Mouse (Mus musculus) gastrocnemius, adult 8-10 months (tissue): ENCODE data around the gene Vmn1r115. TPM values are rescaled to one million over a fixed set of nuclear protein-coding genes. Genes with fewer than 3 reads are reported as not detected.
"Not testable (repeated sequence)": the region's sequence is repeated elsewhere in the genome, so short reads cannot be mapped to it uniquely, and the experiment has no call there.

ENCODE experiments used
- DNase-seq, 2 experiments: peaks; one replicate each; pipeline ENCODE4 v3.0.0; 2022; ENCODE audit warnings: low spot score in 2 of 2
- total RNA-seq, 4 experiments: library from RNA; stranded (reverse); gene quantifications; 2 replicates each; pipeline ENCODE4 v1.2.4; 2022

Gene Vmn1r115
- total RNA-seq = not detected

DNA sequence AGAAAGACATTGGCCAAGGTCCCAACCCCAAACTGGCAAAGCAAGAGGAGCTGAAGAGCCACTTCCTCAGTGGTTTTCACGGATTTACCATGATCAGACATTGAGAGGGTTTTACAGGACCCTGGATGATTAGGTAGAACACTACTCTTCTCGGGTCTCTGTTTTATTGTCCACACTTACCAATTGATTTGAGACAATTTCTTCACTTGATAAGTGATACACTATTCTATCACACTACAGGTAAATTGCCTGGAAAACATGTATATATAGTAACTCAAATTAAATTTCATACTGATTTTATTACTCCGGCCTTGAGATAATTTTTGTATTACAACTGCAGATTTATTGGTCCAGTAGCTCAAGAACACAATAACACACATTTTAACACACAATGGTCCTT lies at the start of gene Vmn1r115:
Vmn1r115 (minus strand) TSS at position 101 of the 400 bp plus-strand sequence.
- DNase-seq = not testable (repeated sequence)

DNA sequence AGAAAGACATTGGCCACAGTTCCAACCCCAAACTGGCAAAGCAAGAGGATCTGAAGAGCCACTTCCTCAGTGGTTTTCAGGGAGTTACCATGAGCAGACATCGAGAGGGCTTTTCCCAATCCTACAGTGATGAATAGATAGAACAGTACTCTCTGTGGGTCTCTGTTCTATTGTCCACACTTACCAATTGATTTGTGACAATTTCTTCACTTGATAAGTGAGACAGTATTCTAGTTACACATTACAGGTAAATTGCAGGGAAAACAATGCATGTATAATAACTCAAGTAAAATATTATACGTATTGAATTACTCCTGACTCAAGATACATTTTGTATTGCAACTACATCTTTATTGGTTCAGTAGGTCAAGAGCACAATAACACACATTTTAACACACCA lies 39.2 kb upstream of the Vmn1r115 start, which contains the start of gene Vmn1r117:
Vmn1r117 (minus strand) TSS at position 101 of the 400 bp plus-strand sequence.
- not testable (repeated sequence) for DNase-seq

DNA sequence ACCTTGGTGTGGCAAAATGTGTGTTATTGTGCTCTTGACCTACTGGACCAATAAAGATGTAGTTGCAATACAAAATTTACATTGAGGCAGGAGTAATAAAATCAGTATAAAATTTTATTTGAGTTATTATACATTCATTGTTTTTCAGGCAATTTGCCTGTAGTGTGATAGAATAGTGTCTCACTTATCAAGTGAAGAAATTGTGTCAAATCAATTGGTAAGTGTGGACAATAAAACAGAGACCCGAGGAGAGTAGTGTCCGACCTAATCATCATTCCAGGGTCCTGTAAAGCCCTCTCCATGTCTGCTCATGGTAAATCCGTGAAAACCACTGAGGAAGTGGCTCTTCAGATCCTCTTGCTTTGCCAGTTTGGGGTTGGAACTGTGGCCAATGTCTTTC lies 27.2 kb upstream of the Vmn1r115 start, which contains the start of gene Vmn1r116:
Vmn1r116 (plus strand) TSS at position 301 of the 400 bp plus-strand sequence.
- not testable (repeated sequence) for DNase-seq

DNA sequence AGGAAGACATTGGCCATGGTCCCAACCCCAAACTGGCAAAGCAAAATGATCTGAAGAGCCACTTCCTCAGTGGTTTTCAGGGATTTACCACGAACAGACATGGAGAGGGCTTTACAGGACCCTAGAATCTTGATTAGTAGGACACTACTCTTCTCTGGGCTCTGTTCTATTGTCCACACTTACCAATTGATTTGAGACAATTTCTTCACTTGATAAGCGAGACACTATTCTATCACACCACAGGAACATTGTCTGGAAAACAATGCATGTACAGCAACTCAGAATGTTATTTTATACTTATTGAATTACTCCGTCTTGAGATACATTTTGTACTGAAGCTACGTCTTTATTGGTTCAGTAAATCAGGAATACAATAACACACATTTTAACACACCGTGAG lies 32.7 kb downstream of the Vmn1r115 start, which contains the start of gene Vmn1r114:
Vmn1r114 (minus strand) TSS at position 101 of the 400 bp plus-strand sequence.
- not testable (repeated sequence) for DNase-seq

Other genes with a start within 250 kb of the Vmn1r115 start
- not detected for gene Gm4513, start 246.0 kb downstream of the Vmn1r115 start, total RNA-seq
- gene Vmn1r107, start 176.1 kb downstream of the Vmn1r115 start, total RNA-seq = not detected
- not detected for gene Vmn1r111, start 141.8 kb downstream of the Vmn1r115 start, total RNA-seq
- gene Gm10668, start 114.4 kb downstream of the Vmn1r115 start, total RNA-seq = not detected
- not detected for gene Vmn1r112, start 73.8 kb downstream of the Vmn1r115 start, total RNA-seq
- gene Vmn1r113, start 57.7 kb downstream of the Vmn1r115 start, total RNA-seq = not detected
- not detected for gene Vmn1r114, start 32.8 kb downstream of the Vmn1r115 start, total RNA-seq
- gene Vmn1r116, start 27.3 kb upstream of the Vmn1r115 start, total RNA-seq = not detected
- not detected for gene Vmn1r117, start 39.1 kb upstream of the Vmn1r115 start, total RNA-seq
- gene Vmn1r118, start 67.4 kb upstream of the Vmn1r115 start, total RNA-seq = not detected
- not detected for gene Vmn1r119, start 167.5 kb upstream of the Vmn1r115 start, total RNA-seq
- not detected for gene Vmn1r120, start 208.8 kb upstream of the Vmn1r115 start, total RNA-seq